Mouse (Mus musculus): ENCODE data around the gene Nlrc5.

Gene Nlrc5

GRCm38 (mm10) chr8:94528245-94528644 lies 94.1 kb downstream of the Nlrc5 start:
- DNase-seq (ENCODE audit: low read depth, low spot score), result no peak

GRCm38 (mm10) chr8:94529875-94530274 lies 95.7 kb downstream of the Nlrc5 start:
- DNase-seq (ENCODE audit: low read depth, low spot score), result no peak

- DNase-seq (ENCODE audit: low read depth, low spot score), result no peak
Observed at GRCm38 (mm10) chr8:94530643-94531042, 96.5 kb downstream of the Nlrc5 start.

GRCm38 (mm10) chr8:94532000-94532399 lies 97.8 kb downstream of the Nlrc5 start:
- no peak for DNase-seq (ENCODE audit: low read depth, low spot score)

- no peak for DNase-seq (ENCODE audit: low read depth, low spot score)
Observed at GRCm38 (mm10) chr8:94532525-94532872, 98.3 kb downstream of the Nlrc5 start.

DNA sequence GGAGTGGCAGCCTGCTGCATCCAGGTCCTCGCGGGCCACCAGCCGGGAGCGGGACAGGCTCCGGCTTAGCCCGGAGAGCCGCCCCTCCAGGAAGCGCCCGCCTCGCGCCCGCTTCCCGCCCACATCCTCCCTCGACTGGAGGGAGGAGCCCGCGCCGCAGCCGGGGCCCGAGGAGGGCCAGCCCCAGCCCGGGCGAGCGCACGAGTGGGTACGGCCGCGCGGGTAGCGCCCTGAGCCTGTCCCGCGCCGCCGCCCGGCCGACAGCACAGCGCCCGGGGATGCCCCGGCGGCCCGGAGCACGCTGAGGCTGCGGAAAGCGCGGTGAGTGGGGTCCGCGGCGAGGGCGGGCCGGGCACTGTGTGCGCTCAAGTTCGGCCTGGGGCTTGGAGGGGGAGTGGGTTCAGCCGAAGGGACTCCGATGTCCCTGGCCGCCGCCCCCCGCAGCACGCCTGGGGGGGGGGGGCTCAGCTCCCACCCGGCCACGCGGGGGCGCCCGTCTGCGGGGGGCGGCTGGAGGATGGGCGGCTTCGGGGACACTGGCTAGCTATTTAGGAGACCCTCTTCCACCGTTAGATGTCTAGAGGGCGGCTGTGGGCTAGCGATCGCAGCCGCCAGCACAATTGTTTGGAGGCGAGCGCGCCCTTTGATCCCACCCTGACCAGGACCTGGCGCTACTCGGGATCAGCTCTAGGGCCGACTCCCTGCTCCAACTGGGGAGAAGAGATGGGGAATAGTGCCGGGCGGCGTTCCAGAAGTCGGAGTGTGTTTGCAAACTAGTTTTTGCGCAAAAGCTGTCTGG lies 98.9 kb downstream of the Nlrc5 start, which contains the start of gene Cpne2:
Cpne2 (plus strand) TSS at position 118 of the 799 bp plus-strand sequence.
- DNase-seq (ENCODE audit: low read depth, low spot score), result no peak

DNA sequence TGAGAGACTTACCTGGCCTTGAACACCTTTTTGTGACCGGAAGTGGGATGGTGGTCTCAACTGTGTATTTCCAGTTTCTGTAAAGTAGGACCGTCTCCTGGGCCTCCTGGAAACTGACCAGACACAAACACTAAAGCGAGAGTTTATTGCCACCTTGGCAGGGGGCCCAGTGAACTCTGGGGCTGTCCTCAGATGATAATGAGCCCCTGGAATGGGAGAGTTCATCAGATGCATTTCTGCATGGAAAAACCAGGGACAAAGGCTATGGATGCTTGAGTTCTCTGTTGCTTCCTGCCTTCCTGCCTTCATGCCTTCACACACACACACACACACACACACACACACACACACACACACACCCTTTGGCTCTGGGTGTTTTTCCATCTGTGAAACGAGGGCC lies 100.5 kb downstream of the Nlrc5 start:
- no peak for DNase-seq (ENCODE audit: low read depth, low spot score)

- DNase-seq (ENCODE audit: low read depth, low spot score), result no peak
Observed at GRCm38 (mm10) chr8:94535631-94536030, 101.5 kb downstream of the Nlrc5 start.

- DNase-seq (ENCODE audit: low read depth, low spot score), result no peak
Observed at GRCm38 (mm10) chr8:94537456-94537855, 103.3 kb downstream of the Nlrc5 start.

DNA sequence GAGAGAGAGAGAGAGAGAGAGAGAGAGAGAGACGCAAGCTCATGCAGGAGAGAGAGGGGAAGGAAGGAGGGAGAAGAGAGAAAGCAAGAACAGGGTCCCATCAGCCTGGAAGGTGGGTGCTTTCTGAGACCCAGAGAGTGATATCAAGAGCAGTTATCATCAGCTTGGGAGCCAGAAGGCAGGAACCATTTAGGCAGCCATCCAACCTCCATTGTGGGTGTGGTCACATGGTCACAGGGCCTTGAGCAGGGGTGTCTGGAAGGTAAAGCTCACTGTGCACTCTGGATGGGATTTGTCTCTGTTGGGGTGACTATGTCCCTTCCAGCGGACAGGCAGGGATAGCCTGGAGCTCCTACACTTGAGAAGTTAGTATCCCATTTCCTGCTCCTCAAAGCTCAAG lies 105.9 kb downstream of the Nlrc5 start:
- no peak for DNase-seq (ENCODE audit: low read depth, low spot score)

DNA sequence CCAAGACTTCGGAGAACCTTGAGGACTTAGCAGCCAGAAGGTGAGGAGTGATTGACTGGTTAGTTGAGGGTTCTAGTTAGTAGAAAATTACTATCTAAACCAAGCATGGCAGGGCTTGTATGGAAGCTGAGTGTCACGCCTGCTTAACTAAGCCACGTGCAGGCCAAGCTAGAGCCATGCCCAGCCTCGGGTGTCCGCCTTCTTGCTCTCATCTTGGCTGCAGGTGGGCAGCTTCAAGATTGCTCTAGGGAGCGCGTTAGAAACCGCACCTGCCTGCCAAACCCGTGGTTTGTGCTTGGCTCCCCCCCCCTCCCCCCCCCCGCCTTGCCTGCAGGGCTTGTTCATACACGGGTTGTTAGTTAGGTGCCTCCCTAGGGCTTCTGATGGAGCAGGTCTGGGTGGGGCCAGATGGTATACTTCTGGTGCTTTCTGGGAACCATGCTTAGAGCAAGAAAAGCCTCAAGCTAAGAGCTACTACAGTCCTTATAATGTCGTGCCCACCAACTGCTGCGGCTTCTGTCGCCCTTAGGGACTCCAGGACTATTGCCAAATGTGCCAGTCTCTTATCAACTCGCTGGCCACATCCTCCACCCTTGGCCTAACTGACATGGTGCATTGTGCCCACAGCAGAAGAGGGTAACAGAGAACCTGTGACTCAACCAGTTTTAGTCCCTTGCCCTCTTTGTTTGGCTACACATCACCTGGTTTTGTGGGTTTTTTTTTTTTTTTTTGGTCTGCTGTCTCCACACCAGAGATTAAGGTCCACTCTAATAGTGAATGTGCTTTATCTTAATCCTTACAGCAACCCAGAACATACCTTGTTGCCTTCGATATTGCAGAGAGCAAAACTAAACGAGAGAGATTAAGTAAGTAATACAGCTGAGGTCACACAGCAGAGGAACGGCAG lies 107.0 kb downstream of the Nlrc5 start:
- DNase-seq (ENCODE audit: low read depth, low spot score), result no peak

DNA sequence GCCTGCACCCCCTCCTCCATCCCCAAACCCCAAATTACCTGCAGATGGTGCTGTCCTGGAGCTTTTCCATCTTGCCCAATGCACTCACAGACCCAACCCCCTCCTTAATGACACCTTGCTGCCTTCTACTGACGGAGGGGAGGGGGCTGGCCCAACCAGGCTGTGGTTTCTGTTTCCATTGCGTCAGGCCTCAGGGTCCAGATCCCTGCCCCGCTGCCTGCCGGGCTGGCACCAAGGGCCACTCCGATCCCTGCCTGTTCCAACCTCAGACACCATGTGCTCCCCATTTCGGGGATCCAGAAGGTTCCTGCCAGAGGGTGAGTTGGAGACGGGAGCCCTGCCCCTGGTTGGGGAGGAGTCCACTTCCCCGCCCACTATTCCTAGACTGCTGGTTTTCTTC lies 109.8 kb downstream of the Nlrc5 start:
- no peak for DNase-seq (ENCODE audit: low read depth, low spot score)

DNA sequence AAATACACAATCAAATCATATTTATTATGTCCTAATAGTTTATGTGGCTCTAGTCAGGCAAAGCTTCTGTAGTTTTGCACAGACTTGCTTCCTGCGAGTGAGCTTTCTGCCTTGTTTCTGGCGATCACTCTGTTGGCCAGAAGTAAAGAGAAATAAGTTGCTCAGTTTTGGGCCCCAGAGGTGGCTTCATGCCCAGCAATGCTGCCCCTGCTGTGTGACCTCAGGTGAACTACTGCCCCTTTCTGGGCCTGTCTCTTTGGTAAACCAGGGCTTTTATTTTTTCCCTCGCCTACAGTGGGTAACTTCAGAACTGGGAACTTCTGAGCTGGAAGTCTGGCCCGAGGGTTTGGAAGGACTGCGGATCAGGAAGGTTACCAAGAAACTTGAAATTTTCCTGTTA lies 114.9 kb downstream of the Nlrc5 start:
- DNase-seq (ENCODE audit: low read depth, low spot score), result no peak

- no peak for DNase-seq (ENCODE audit: low read depth, low spot score)
Observed at GRCm38 (mm10) chr8:94549482-94549881, 115.3 kb downstream of the Nlrc5 start.

GRCm38 (mm10) chr8:94549998-94550397 lies 115.8 kb downstream of the Nlrc5 start:
- no peak for DNase-seq (ENCODE audit: low read depth, low spot score)

DNA sequence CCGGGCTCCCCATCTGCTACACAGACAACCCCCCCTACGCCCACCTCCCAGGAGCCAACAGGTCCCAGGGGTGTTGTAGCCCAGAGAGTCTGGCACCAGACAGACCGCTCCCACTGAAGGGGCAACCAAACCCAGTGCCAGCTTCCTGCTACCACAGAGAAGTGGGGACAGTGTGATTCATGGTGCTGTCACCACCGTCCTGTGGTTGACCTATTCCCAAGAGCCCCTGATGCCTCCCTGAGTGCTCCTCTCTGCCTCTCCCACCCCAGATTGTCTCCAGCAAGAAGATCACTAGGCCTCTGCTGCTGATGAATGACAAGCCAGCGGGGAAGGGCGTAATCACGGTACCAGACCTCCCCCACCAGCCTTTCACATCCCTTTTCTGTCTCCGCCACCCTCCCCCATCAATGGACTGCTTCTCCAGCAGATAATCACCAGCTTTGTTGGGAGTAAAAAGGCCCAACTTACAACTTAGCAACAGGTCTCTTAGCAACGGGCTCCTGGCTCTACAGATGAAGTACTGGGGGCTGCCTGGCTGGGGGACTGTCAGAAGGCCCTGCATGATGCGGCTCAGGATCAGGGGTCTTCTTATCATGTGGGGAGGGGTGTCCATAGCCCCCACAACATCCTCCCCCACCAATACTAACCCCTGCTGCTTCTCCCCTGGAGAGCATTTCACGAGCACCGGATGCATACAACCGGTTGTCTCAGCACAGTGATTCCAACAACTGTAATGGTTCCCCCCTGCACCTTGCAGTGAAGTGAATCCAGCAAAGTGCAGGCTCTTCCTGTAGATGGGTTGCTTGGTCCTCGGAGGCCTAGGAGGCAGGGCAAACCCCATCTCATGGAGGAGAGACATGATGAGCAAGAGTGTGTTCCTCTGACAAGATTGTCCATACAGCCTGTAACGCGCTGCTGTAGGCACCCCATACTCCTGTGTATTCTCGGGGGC lies 117.6 kb downstream of the Nlrc5 start:
- peak; percentile 82 for DNase-seq (ENCODE audit: low read depth, low spot score)

DNA sequence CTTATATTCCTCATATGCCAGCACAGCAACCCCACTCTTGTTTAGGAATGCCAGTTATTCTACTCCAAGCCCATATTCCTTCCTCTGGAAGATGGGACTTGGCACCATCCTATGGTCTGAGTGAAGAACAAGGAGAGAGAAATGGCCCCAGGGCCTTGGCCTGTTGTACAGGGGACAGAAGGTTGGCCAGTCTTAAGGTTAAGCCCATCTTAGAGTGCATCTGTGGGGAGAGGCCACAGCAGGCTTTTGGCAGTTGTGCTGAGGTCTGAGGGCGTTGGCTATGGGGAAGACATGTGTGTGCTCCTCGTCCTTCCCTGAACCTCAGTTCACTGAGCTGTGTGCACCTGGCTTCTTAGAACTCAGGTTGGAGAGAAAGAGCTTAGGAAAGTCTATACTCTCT lies 118.5 kb downstream of the Nlrc5 start:
- no peak for DNase-seq (ENCODE audit: low read depth, low spot score)

DNA sequence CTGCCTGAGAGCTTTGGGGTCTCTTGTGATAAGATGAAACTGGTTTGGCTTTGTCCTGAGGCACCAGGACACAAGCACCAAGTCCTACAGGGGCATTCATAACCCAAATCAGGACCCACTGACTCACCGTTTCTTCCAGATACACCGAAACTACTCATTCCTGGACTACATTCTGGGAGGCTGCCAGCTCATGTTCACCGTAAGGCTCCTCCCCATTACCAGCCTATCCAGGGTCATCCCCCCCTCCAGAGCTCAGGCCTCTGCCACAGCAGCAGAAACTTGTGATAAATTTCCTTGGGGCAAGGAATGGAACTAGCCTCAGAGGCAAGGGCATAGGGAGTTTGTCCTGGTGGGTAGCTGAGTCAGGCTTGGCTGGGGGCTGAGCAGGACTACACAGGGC lies 123.1 kb downstream of the Nlrc5 start:
- no peak for DNase-seq (ENCODE audit: low read depth, low spot score)

GRCm38 (mm10) chr8:94561256-94561655 lies 127.1 kb downstream of the Nlrc5 start:
- DNase-seq (ENCODE audit: low read depth, low spot score), result no peak

DNA sequence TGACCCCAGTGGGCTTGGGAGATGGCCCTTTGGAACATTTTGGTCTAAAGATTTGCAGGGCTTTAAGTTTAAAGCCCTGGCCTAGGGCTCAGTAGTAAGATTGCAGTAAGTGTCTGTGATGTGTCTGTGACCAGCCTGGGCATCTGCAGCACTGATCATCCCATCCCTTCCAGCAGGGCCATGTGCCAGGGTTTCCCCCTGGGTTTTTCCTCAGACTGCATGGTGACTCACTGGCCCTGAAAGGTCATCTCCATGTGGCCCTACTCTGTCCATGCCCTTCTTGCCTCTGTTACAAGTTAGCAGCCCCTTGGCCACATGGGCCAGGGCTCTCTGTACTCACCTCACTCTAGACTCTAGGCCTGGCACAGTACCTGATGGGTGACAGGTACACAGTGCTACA lies 130.3 kb downstream of the Nlrc5 start:
- no peak for DNase-seq (ENCODE audit: low read depth, low spot score)

DNA sequence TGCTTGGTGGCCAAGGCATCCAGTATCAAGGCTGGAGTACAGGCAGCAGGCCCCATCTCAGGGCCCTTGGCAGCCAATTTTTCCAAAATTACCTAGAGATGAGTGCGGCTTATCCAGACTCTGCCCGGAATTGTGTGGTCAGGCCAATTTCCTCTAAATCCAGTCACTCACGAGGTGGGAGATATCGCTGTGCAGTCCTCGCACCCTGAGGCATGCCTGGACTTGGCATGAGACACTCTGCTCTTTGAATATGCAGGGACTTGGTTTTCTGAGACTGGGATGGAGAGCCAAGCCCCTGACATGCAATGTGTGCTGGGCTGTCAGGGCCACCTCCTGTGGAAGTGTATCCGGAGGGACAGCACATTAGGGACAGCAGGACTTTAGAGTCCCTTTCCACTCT lies 131.9 kb downstream of the Nlrc5 start:
- DNase-seq (ENCODE audit: low read depth, low spot score), result no peak
